Mouse (Mus musculus) kidney, adult 2 months (tissue): ENCODE results near the gene Adgre5. TPM values are rescaled to one million over a fixed set of nuclear protein-coding genes. Genes with fewer than 3 reads are reported as not detected.
A peak's percentile ranks its signal among the peaks of the same experiment; 100 is the strongest.

Experiments used
- DNase-seq: peaks from one replicate; pipeline ENCODE4 v3.0.0; 2021
- H3K27ac ChIP-seq: fragments of 200-500 bp; 2 replicates; pipeline ENCODE4 v1.5.1; 2012; ENCODE audit warnings: low read depth, low read length, control low read depth, inconsistent platforms; ENCODE audit not compliant: insufficient read depth
- H3K27me3 ChIP-seq: fragments of 200-500 bp; replicated peaks from 2 replicates; pipeline ENCODE4 v1.6.1; 2012; ENCODE audit warnings: mild to moderate bottlenecking, moderate library complexity, low read length, inconsistent platforms; ENCODE audit not compliant: control insufficient read depth, insufficient read depth
- H3K36me3 ChIP-seq: fragments of 200-500 bp; 2 replicates; pipeline ENCODE4 v1.6.1; 2012; ENCODE audit warnings: mild to moderate bottlenecking, moderate library complexity, low read length, inconsistent platforms; ENCODE audit not compliant: control insufficient read depth, insufficient read depth
- H3K4me1 ChIP-seq: fragments of 200-500 bp; 2 replicates; pipeline ENCODE4 v1.6.1; 2011; ENCODE audit warnings: low read length; ENCODE audit not compliant: control insufficient read depth, insufficient read depth
- H3K4me3 ChIP-seq: fragments of 200-500 bp; 2 replicates; pipeline ENCODE4 v1.5.1; 2011; ENCODE audit warnings: mild to moderate bottlenecking, low read depth, low read length, control low read depth; ENCODE audit not compliant: insufficient read depth
- CTCF ChIP-seq: fragments of 200-500 bp; conservative IDR thresholded peaks from 2 replicates; pipeline ENCODE4 v1.5.1; 2011; ENCODE audit warnings: low read depth, mild to moderate bottlenecking, control low read depth, low read length, moderate library complexity, mixed read lengths; ENCODE audit not compliant: insufficient read depth, insufficient read length
- POLR2A ChIP-seq: fragments of 200-500 bp; IDR thresholded peaks from one replicate; pipeline ENCODE4 v1.6.1; 2011; ENCODE audit warnings: low read depth, low read length, control low read depth
- WGBS: fragments of 180-500 bp; shearing (Covaris S2); methylation state at CpG from one replicate; pipeline ENCODE4 v1.1.7; 2018; 5-methylcytosine and 5-hydroxymethylcytosine counted together
- polyA plus RNA-seq: library from polyadenylated mRNA; depleted of rRNA; stranded (reverse); fragments of >200 nt; gene quantifications from 2 replicates; pipeline ENCODE4 v1.2.3, GENCODE M21; 2012; rRNA removed

The Adgre5 gene
- polyA plus RNA-seq, result 45.1 and 46.6 TPM in 2 replicates

DNA sequence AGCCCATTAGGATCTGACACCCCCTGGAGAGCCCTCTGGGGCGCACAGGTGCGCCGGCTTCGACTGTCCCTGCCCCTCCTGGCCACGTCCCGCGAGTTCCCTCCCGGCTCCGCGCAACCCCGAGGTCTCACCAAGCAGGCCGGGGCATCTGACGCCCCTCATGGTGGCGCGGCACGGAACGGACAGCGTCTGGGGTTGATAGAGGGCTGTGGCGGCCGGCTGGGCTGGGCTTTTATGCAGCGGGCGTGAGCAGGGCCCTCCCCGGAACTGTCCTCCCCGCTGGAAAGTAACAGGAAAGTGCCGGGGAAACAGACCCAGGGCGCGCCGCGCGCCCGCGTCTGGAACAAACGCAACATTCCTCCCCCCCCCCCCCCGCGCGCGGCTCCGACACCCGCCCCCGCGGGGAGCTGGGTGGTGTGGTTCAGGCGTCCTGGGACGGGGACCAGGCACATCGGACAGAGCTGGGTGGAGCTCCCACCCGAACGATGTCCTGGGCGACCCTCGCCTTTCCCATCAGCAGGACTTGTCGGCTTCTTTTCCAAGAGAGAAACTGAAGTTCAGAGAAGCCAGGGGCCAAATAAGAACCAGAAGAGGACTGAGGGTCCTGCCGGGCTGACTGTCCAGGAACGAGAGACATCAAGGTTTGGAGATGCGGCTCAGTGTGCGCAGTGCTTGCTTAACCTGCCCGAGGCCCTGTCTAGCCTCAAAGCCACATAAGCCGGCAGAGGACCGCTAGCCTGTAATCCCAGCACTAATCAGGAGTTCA is at the start of gene Adgre5:
TSS of gene Adgre5 (minus strand) at position 351 of the 766 bp plus-strand sequence.
- peak within 1 kb of the TSS; percentile 63 for H3K4me3 ChIP-seq
- TF ChIP-seq CTCF (no peak), POLR2A (no peak)
- H3K4me1 ChIP-seq, result peaks cover 6% of the 10 kb centered on the region; the same call in 1 of the 2 replicates
- peak within 1 kb of the TSS; percentile 84 for H3K27ac ChIP-seq
- H3K36me3 ChIP-seq, result no peaks in the 10 kb centered on the region
- 3% methylated on average over 54 of the region's 56 CpGs for WGBS
- no peaks in the 10 kb centered on the region for H3K27me3 ChIP-seq
- DNase-seq, result peak; percentile 87

DNA sequence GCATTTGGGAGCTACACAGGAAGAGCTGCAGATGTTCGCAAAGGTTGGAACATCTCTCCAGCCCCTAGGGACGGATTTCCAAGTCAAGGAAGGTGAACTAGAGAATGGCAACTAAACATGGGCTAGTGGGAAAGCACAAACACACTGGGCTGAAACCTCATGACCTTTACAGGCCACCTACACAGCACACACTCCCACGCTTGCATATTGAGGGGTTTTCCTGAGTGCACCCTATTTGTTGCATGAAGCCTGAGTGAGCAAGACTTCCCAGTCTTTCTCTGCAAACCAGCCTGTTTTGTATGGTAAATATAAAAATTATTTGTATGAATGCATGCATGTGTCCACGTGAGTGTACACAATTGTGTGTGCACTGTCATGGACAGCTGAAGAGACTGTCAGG is 48.7 kb upstream of the Adgre5 start:
- Histone ChIP-seq H3K36me3 (no peaks in the 10 kb centered on the region), H3K4me3 (no peak overlapping the region), H3K27ac (no peak overlapping the region), H3K27me3 (no peaks in the 10 kb centered on the region), H3K4me1 (no peaks in the 10 kb centered on the region)
- WGBS, result 86% methylated on average over 4 of the region's 4 CpGs
- DNase-seq, result no peak
- TF ChIP-seq POLR2A, result no peak
- TF ChIP-seq CTCF, result no peak

DNA sequence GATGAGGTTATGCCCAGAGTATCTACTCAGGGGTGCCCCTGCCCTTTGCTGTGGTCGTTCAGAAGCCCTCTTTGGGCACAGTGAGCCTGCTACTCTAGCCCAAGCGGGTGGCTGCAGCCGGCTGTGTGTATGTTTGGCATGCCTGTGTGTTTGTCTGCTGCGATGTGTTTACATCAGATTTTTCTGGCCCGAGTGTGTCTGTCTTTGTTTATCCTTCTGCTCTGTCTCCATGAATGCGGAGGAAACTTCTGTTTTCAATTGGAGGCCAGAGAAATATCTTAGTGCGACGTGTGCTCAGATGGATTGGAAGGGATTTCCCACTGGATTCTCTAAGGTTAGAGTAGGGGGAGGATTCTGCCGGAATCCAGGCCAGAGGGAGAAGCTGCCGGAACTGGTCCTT is 43.9 kb upstream of the Adgre5 start:
- H3K36me3 ChIP-seq, result no peaks in the 10 kb centered on the region
- DNase-seq, result no peak
- no peaks in the 10 kb centered on the region for H3K4me1 ChIP-seq
- no peak overlapping the region for H3K27ac ChIP-seq
- no peak overlapping the region for H3K4me3 ChIP-seq
- no peak for TF ChIP-seq CTCF
- no peak for TF ChIP-seq POLR2A
- 83% methylated on average over 10 of the region's 10 CpGs for WGBS
- H3K27me3 ChIP-seq, result no peaks in the 10 kb centered on the region

DNA sequence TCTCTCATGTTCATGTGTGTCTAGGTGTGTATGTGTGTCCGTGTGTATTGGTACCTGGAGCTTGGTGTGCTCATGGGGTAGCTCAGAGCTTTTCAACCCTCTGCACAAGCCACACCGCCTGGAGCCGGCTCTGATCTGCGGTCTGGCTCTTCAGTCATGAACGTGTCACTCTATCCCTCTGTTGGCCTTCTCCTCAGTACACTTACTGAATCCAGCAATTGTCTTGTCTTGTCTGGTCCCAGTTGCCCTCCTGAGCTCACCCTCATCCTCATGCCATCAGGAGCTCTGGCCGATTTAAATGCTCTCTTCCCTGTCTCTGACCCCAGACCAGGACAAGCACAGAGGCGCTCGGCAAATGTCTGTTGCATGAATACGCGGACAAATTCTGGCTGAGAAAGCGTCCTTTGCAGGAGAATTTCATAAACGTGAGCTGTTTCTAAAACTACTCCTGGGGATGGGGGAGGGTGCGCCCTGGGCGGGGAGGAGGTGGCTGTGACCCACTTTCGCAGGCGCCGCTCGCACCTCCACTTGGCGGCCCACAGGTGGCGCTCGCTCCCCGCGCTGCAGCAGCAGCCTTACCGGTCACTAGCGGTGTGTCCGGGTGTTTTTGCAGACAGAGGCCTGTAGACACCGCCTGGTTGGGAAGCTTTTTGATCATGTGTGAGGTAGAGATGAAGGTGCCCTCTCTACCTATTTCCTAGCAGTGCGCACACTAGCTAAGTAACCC is 41.9 kb upstream of the Adgre5 start:
- Histone ChIP-seq H3K27me3 (no peaks in the 10 kb centered on the region), H3K36me3 (no peaks in the 10 kb centered on the region), H3K27ac (no peak overlapping the region), H3K4me1 (no peaks in the 10 kb centered on the region), H3K4me3 (no peak overlapping the region)
- DNase-seq, result peak; percentile 84
- peak; percentile 87 for TF ChIP-seq CTCF
- TF ChIP-seq POLR2A, result no peak
- WGBS, result 18% methylated on average over 28 of the region's 28 CpGs

DNA sequence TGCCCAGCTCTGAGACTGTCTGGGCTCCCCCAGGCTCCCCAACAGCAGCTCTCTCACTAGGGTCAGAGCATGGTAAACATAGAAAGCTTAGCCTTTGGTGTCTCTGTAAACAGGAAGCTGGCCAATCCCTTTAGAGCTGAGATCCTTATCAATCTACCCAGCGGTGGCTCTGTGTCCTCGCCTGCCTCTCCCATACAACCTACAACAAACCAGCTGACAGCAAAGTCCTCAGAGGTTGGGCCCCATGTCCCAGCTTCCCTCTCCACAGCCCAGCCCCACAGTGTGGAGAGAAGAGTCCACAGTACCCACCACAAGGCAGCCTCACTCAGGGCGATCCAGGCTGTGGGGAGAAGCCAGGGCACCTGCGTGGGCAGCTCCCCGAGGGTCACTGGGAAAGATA is 38.5 kb upstream of the Adgre5 start:
- H3K27ac ChIP-seq, result peak overlapping the region; percentile 18; the same call in 1 of the 2 replicates
- no peaks in the 10 kb centered on the region for H3K36me3 ChIP-seq
- no peak overlapping the region for H3K4me3 ChIP-seq
- no peaks in the 10 kb centered on the region for H3K4me1 ChIP-seq
- peak; percentile 10 for DNase-seq
- no peak for TF ChIP-seq CTCF
- 60% methylated on average over 5 of the region's 5 CpGs for WGBS
- no peaks in the 10 kb centered on the region for H3K27me3 ChIP-seq

DNA sequence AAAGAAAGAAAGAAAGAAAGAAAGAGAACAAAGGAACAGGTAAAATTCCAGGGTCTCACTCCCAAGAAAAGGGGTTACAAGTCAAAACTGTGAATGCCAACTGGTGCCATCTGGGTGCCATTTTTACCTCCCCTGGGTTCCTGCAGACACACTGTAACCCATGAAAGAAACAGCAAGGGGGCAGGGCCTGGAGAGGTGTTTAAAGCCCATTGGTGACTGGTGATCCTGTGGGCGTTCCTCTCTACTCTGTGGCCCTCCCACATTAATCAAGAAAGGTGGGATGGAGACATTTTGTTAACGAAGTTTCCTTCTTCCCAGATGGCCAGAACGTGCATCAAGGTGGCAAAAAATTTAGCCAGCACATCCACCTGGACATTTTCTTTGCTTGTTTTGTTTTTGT is 36.9 kb upstream of the Adgre5 start:
- no peak for DNase-seq
- Histone ChIP-seq H3K4me3 (no peak overlapping the region), H3K27ac (no peak overlapping the region), H3K27me3 (no peaks in the 10 kb centered on the region), H3K36me3 (no peaks in the 10 kb centered on the region), H3K4me1 (no peaks in the 10 kb centered on the region)
- 89% methylated on average over 3 of the region's 3 CpGs for WGBS
- TF ChIP-seq POLR2A, result no peak
- no peak for TF ChIP-seq CTCF

DNA sequence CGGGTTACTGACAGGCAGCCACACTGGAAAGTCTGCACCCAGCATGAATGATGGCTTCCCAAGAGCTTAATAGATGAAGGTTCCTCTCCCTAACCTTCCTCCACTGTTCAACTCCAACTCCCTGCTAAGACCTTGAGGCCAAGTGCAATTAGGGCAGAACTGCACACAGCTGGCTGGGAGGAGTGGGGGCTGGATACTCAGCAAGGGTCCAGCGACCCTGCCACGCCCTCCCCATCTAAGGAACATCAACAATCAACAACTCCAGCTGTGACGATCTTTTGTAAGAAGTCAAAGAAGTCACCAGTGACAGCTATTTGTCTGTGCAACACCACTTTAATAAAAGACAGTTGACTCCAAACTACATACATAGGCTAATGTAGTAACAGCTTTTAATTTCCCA is 35.5 kb upstream of the Adgre5 start:
- Histone ChIP-seq H3K4me1 (no peaks in the 10 kb centered on the region), H3K36me3 (no peaks in the 10 kb centered on the region), H3K27me3 (no peaks in the 10 kb centered on the region), H3K27ac (no peak overlapping the region), H3K4me3 (no peak overlapping the region)
- no peak for TF ChIP-seq CTCF
- TF ChIP-seq POLR2A, result no peak
- no peak for DNase-seq
- WGBS, result 37% methylated on average over 4 of the region's 4 CpGs
